In the genomic region with DNA sequence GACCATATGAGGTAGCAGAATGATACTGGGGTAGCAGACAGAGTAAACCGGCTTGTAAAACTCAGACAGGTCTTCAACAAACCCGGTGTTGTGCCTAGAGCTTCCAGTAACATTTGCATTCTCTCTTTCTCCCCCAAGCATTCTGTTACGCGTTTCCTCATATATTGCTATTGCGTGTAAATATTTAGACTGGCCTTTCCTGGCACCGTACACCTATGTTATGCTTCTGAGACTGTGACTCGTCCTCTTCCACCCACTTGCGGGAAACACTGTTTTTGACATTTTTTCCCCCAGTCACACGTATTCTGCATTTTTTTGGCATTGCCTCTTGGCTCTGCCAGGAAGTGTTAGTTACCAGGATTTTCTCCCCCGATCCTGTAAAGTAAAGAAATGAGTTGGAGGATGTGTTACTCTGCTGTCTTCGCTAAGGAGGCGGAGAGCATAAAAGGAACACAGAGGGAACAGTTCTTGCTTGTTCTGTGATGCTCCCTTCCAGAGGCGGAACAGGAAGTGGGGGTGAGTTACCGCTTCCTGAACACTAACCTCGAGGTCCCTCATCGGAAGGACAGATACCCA, we compare ENCODE assay signal across 10 mouse cellular contexts.
DNase-seq lines count a peak whose midpoint lies in the region; ATAC-seq and TF ChIP-seq lines count a peak whose summit lies in the region.
"Had no signal": no experiment of that assay in that cellular context is flagged by ENCODE, and none has a peak within 500 bp of the region (broad histone marks: within the 10 kb centered on the region; RNA-seq: fewer than 3 reads in every experiment).

No protein-coding gene starts in this region.

- intact Hi-C loops in left cerebral cortex, postnatal 10 days (cut with DNase I), result no loop called here

- no peaks in the 10 kb centered on the region for H3K4me1 ChIP-seq in testis, adult 2 months (ENCODE audit: control insufficient read depth, insufficient read depth, low read length)
- 0 out of 2 replicates have a peak, but pooled peaks cover 3% of the 10 kb centered on the region for H3K4me1 ChIP-seq in kidney, embryonic 14.5 days (ENCODE audit: control insufficient read depth, insufficient read depth, low read length)

- no peaks in the 10 kb centered on the region for H3K27me3 ChIP-seq in testis, adult 2 months (ENCODE audit: control insufficient read depth, insufficient read depth, low read length)
- H3K27me3 ChIP-seq in kidney, embryonic 14.5 days (ENCODE audit: control insufficient read depth, insufficient read depth, low read length), result no peaks in the 10 kb centered on the region
- H3K27me3 ChIP-seq: embryonic facial prominence, embryonic 13.5 days; Patski had no signal

- no peaks in the 10 kb centered on the region for H3K9me3 ChIP-seq in kidney, embryonic 14.5 days (ENCODE audit: control insufficient read depth, low read length)
- H3K9me3 ChIP-seq: embryonic facial prominence, embryonic 13.5 days had no signal

- H3K27ac ChIP-seq in testis, adult 2 months (ENCODE audit: control insufficient read depth, insufficient read depth, low read depth, low read length), result no peak overlapping the region
- no peak overlapping the region for H3K27ac ChIP-seq in kidney, embryonic 14.5 days (ENCODE audit: low read depth, low read length)
- H3K27ac ChIP-seq: embryonic facial prominence, embryonic 13.5 days had no signal

- DNase-seq in testis, postnatal 10 days (ENCODE audit: low spot score), result no peak
- DNase-seq in left cerebral cortex, postnatal 10 days (ENCODE audit: extremely low spot score in 1 of 2, low spot score in 2 of 2), result peak; percentile 20 to 21
- no peak for DNase-seq in T-cell, adult 2 months (ENCODE audit: low spot score)
- DNase-seq in retina, postnatal 1 day, result no peak

- H3K4me2 ChIP-seq in kidney, embryonic 14.5 days (replicated peaks; ENCODE audit: low read depth, low read length), result peak overlapping the region; percentile 15; the same call in 1 of the 2 replicates
- H3K4me2 ChIP-seq: embryonic facial prominence, embryonic 13.5 days had no signal

- 75% methylated on average over 16 of the region's 16 CpGs for WGBS in kidney, embryonic 14.5 days

- peak overlapping the region; percentile 72 for H3K4me3 ChIP-seq in testis, adult 2 months (ENCODE audit: control insufficient read depth, low read depth, low read length)
- no peak overlapping the region for H3K4me3 ChIP-seq in kidney, embryonic 14.5 days (ENCODE audit: low read length)
- H3K4me3 ChIP-seq: embryonic facial prominence, embryonic 13.5 days had no signal

- no peaks in the 10 kb centered on the region for H3K36me3 ChIP-seq in testis, adult 2 months (ENCODE audit: control insufficient read depth, insufficient read depth, low read length)
- H3K36me3 ChIP-seq in kidney, embryonic 14.5 days (ENCODE audit: control insufficient read depth, insufficient read depth, low read length), result no peaks in the 10 kb centered on the region
- H3K36me3 ChIP-seq: embryonic facial prominence, embryonic 13.5 days had no signal

- TF ChIP-seq POLR2A in testis, adult 2 months (IDR thresholded peaks at IDR 0.05; ENCODE audit: control insufficient read depth, low read depth, low read length), result peak; percentile 53

- ATAC-seq in kidney, embryonic 14.5 days (ENCODE audit: low FRiP score, low TSS enrichment), result no peak
- ATAC-seq in megakaryocyte, adult 5-6 weeks (ENCODE audit: poor library complexity, severe bottlenecking), result no peak
- ATAC-seq in megakaryocyte-erythroid progenitor cell, adult 5-6 weeks (replicated peaks; ENCODE audit: low FRiP score, low TSS enrichment, poor library complexity, severe bottlenecking), result no peak
- ATAC-seq: Patski had no signal

- no peak overlapping the region for H3K9ac ChIP-seq in kidney, embryonic 14.5 days (ENCODE audit: low read depth, low read length)
- H3K9ac ChIP-seq: embryonic facial prominence, embryonic 13.5 days had no signal

- TF ChIP-seq CTCF in testis, adult 2 months (IDR thresholded peaks at IDR 0.05; ENCODE audit: control insufficient read depth, insufficient read depth, insufficient replicate concordance, low read depth, low read length), result no peak

Comparison
In these comparisons a context has a peak if more than half of its experiments do, and no peak if none do; other contexts are left out.
1. DNase-seq: peak in left cerebral cortex, postnatal 10 days (2 of 2); none in testis, postnatal 10 days (single experiment), T-cell, adult 2 months (single experiment) and retina, postnatal 1 day (single experiment).